Mouse (Mus musculus) T-helper 1 cell (primary cell): ENCODE results near the gene Xntrpc.

Source experiments
- in situ Hi-C: fragments of 300-600 bp; cut with MboI, MseI; formaldehyde crosslinking; loops from one replicate; pipeline ENCODE4 v1.15.1; 2025; ENCODE audit warnings: high pct_unique_total_duplicates

Xntrpc gene

GRCm38 (mm10) chr7:102081784-102082183, 16.3 kb downstream of the Xntrpc start:
- in situ Hi-C loops: loop anchor here (5.0 kb wide), 1 partner anchor 154 kb away; no protein-coding TSS in a partner anchor

- in situ Hi-C loops: loop anchor here (5.0 kb wide), 1 partner anchor 156 kb away; no protein-coding TSS in a partner anchor
Measured at GRCm38 (mm10) chr7:102082816-102083215, 17.3 kb downstream of the Xntrpc start, which contains the start of gene Trpc2. Gene Trpc2 (plus strand): TSS chr7:102083116.

GRCm38 (mm10) chr7:102084041-102084696, 18.7 kb downstream of the Xntrpc start:
- in situ Hi-C loops: loop anchor here (5.0 kb wide), 1 partner anchor 157 kb away; no protein-coding TSS in a partner anchor

GRCm38 (mm10) chr7:102087336-102087735, 21.8 kb downstream of the Xntrpc start:
- in situ Hi-C loops: no loop called here

- in situ Hi-C loops: no loop called here
Measured at GRCm38 (mm10) chr7:102099760-102100661, 34.5 kb downstream of the Xntrpc start.

GRCm38 (mm10) chr7:102100868-102101267, 35.4 kb downstream of the Xntrpc start:
- in situ Hi-C loops: no loop called here

- in situ Hi-C loops: no loop called here
Measured at GRCm38 (mm10) chr7:102101487-102101886, 36.0 kb downstream of the Xntrpc start, which contains the start of gene Art1. Gene Art1 (plus strand): TSS chr7:102101743.

- in situ Hi-C loops: no loop called here
Measured at GRCm38 (mm10) chr7:102102241-102102640, 36.7 kb downstream of the Xntrpc start.

- in situ Hi-C loops: no loop called here
Measured at GRCm38 (mm10) chr7:102102696-102103095, 37.2 kb downstream of the Xntrpc start.

GRCm38 (mm10) chr7:102103555-102103954, 38.0 kb downstream of the Xntrpc start:
- in situ Hi-C loops: no loop called here

- in situ Hi-C loops: no loop called here
Measured at GRCm38 (mm10) chr7:102104126-102104525, 38.6 kb downstream of the Xntrpc start.

- in situ Hi-C loops: no loop called here
Measured at GRCm38 (mm10) chr7:102106700-102107141, 41.2 kb downstream of the Xntrpc start.

GRCm38 (mm10) chr7:102108206-102108605, 42.7 kb downstream of the Xntrpc start:
- in situ Hi-C loops: no loop called here

GRCm38 (mm10) chr7:102109171-102109570, 43.7 kb downstream of the Xntrpc start, which contains the start of gene Art5:
Gene Art5 (minus strand): TSS chr7:102109489.
- in situ Hi-C loops: no loop called here

- in situ Hi-C loops: no loop called here
Measured at GRCm38 (mm10) chr7:102109746-102110145, 44.2 kb downstream of the Xntrpc start.

- in situ Hi-C loops: no loop called here
Measured at GRCm38 (mm10) chr7:102113151-102113729, 47.7 kb downstream of the Xntrpc start.

- in situ Hi-C loops: no loop called here
Measured at GRCm38 (mm10) chr7:102116579-102117331, 51.2 kb downstream of the Xntrpc start, which contains the start of gene Chrna10. Gene Chrna10 (minus strand): TSS chr7:102116828.

GRCm38 (mm10) chr7:102117382-102117781, 51.9 kb downstream of the Xntrpc start:
- in situ Hi-C loops: no loop called here

- in situ Hi-C loops: no loop called here
Measured at GRCm38 (mm10) chr7:102120326-102120725, 54.8 kb downstream of the Xntrpc start.

- in situ Hi-C loops: loop anchor here (10.0 kb wide), 1 partner anchor 52 kb away; no protein-coding TSS in a partner anchor
Measured at GRCm38 (mm10) chr7:102132395-102132794, 66.9 kb downstream of the Xntrpc start.

- in situ Hi-C loops: loop anchor here (10.0 kb wide), 1 partner anchor 47 kb away; no protein-coding TSS in a partner anchor
Measured at GRCm38 (mm10) chr7:102137464-102137863, 72.0 kb downstream of the Xntrpc start.
